Mouse (Mus musculus): ENCODE measurements around the gene Zc3h8.

The Zc3h8 gene

DNA sequence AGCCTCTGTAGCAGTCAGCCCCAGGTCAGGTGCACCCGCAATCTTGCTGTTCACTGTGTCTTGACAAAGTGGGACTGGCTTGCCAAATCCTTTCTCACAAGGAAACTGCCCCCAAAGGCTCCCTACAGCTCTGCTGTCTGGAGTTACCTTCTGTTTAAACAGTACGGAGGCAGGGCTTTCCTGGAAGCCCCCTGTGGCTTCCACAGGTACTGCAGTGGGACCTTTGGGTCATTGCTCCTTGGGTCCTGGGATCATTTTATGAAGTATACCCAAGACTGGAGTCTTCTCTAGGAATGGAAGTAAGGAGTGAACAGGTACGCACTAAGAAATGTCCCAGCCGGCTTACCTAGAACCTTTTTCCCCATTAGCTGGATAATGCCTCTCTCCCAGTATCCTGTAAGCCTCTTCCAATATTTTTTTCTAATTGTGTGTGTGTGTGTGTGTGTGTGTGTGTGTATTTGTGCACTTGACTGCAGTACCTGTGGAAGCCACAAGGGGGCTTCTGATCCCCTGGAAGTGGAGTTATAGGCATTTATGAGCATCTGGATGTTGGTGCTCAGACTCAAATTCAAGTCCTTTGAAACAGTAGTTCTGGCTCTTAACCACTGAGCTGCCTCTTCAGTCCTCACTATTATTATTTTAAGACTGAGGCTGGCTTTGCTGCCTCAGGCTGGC is 53.1 kb downstream of the Zc3h8 start:
- DNase-seq (ENCODE audit: low read depth): peak; percentile 15

DNA sequence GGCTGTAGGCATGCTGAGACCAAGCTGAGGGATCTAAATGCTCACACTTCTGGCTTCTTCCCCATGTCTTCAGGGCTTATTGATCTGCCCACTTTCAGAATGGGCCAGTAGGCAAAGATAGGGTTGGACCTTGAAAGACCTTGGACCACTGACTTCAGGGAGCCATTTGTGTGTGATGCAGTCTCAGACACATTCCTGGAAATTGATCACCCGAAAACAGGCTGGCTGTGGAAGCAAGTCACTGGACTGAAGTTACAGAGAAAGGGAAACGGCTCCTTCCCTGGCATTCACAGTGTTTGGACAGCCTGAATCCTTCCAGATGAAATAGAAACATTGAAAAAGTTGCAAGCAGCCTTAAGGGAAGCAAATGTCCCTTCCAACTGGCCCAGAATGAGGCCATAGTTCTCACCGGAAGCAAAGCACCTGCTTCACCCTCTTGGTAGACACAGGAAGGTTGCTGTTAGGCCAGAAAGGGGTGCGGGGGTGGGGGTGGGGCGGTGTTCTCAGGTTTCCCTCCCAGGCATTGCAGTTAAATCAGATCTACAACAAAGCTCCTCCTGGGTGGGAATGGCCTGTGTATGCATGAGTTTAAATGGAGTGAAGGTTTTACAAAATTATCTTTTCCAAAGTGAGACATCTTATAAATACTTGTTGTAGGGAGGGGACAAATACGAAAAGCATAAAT is 55.9 kb downstream of the Zc3h8 start:
- DNase-seq (ENCODE audit: low read depth): no peak

DNA sequence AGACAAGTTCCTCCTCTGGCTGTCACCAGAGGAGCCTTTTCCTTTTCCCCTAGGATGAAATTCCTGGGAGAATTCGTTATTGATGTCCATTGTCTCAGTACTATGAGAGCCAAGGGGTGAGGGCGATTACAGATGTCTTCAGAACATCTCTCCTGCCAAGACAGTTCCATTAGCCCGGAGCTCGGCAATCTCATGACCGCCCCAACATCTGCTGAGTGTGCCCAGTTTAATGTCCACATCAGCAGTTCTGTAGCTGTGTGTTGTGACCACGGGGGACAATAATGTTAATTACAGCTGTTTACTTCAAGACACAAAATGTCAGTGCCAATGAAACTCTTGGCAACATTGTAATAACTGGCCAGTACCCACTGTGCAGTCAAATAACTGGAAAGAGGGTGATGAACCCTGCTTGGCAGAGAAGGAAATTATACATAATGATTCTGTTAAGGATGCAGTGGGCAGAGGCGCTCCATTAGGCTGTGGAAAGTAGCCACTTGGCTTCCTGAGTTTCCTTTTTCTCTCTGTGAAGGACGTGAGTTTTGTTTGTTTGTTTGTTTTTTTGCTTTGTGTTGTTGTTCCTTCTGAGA is 58.6 kb downstream of the Zc3h8 start:
- DNase-seq (ENCODE audit: low read depth): no peak

GRCm38 (mm10) chr2:128881236-128881635 is 62.6 kb downstream of the Zc3h8 start:
- DNase-seq (ENCODE audit: low read depth): peak; percentile 52

All from NIH3T3 (cell line).